Mouse (Mus musculus) stomach, postnatal 0 days (tissue): ENCODE measurements around the gene Mtus2.

ENCODE experiments used
- CTCF ChIP-seq: IDR thresholded peaks from 2 replicates; pipeline ENCODE4 v1.5.1; 2016; ENCODE audit warnings: antibody characterized with exemption, low read depth, mild to moderate bottlenecking, moderate library complexity
- EP300 ChIP-seq: optimal IDR thresholded peaks from 2 replicates; pipeline ENCODE3; 2016; ENCODE audit warnings: antibody characterized with exemption

DNA sequence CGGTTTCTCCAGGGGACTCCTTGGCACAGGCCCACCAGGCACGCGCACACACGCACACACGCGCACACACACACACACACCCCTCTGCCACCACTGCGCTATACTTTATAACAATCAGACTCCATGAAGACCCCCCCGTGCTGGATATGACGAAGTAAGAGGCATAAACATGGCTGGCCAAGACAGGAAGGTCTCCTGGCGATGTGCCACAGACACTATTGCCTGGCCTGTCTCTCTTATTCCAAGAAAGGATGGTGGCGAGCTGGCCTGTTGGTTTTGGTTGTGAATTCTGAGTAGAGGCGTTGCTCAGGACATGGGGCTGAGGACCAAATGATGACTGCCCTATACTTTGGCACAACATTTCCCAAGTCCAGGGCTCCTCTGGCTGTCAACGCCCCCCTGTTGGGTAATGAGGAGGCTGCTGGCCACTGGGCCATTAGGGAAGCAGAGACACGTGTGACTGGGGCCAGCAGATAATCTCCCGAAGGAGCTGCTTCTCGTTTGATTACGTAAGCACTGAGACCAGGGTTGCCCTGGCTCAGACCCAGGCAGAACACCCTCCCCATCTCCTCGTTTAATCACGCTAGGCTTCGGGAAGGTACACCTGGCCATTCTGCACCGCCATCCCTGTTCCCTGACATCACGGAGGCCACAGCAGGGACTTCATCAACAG is 406.5 kb downstream of the Mtus2 start:
- TF ChIP-seq CTCF (no peak), EP300 (no peak)
